Mouse (Mus musculus): ENCODE results near the gene Cdkl5. TPM values are rescaled to one million over a fixed set of nuclear protein-coding genes. Genes with fewer than 3 reads are reported as not detected.
A peak's percentile ranks its signal among the peaks of the same experiment; 100 is the strongest.

Gene Cdkl5
- 3.3 and 4.8 TPM in 2 replicates for polyA plus RNA-seq (2014; fragmentation: Nextera tagmentation; extraction: Ambion mirVana)

DNA sequence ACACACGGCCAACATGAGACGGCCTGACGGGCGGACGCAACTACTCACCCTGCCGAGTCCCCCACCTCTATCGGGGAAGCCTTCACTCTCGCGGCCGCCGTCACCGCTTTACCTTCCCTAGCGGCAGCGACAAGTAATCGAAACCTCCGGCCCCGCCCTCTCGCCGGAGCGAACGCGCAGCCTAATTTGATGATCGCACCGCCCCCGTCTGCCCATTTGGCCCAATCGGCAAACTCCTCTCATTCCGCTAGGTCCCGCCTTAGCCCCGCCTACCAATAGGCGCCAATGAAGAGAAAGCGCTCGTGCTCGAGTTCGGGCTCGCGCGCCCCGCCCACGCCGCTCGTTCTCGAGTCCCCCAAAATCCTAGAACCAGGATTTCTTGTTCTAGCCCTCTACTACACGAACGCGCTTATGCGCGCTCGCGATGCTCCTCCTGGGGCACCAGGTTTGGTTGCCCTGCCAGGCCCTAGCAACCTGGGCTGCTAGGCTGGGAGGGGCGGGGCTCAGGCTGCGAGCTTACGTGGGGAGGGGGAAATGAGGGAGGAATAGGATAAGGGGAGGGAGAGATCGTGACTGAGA is at the start of gene Cdkl5:
Gene Cdkl5 (minus strand): TSS at position 162 of the 579 bp plus-strand sequence.
- peak within 1 kb of the TSS; percentile 52 for H3K4me3 ChIP-seq (ENCODE audit: low read depth, low read length)
- no peaks in the 10 kb centered on the region for H3K4me1 ChIP-seq (replicated peaks; ENCODE audit: control insufficient read depth, insufficient read depth, low read length)
- peak within 1 kb of the TSS; percentile 70 for H3K27ac ChIP-seq (ENCODE audit: low read depth, low read length)
- DNase-seq (ENCODE audit: low spot score) (peak; percentile 93), ATAC-seq (ENCODE audit: low FRiP score) (peak; percentile 96)
- 20% methylated on average over 45 of the region's 53 CpGs for WGBS
- no peaks in the 10 kb centered on the region for H3K36me3 ChIP-seq (ENCODE audit: control insufficient read depth, insufficient read depth, low read length)
- no peaks in the 10 kb centered on the region for H3K9me3 ChIP-seq (ENCODE audit: control insufficient read depth, low read length)
- 0 out of 2 replicates have a peak, but pooled peaks cover 4% of the 10 kb centered on the region for H3K27me3 ChIP-seq (ENCODE audit: control insufficient read depth, insufficient read depth, low read length)
- peak within 1 kb of the TSS; percentile 45 for H3K4me2 ChIP-seq (replicated peaks; ENCODE audit: low read depth, low read length)
- peak within 1 kb of the TSS; percentile 51; the same call in 1 of the 2 replicates for H3K9ac ChIP-seq (ENCODE audit: low read depth, low read length)

GRCm38 (mm10) chrX:161033235-161033803 is 38.8 kb upstream of the Cdkl5 start:
- H3K9ac ChIP-seq (ENCODE audit: low read depth, low read length) = no peak overlapping the region
- H3K4me3 ChIP-seq (ENCODE audit: low read depth, low read length) = no peak overlapping the region
- H3K27me3 ChIP-seq (ENCODE audit: control insufficient read depth, insufficient read depth, low read length) = no peaks in the 10 kb centered on the region
- WGBS = 40% methylated on average over 3 of the region's 3 CpGs
- H3K4me1 ChIP-seq (replicated peaks; ENCODE audit: control insufficient read depth, insufficient read depth, low read length) = no peaks in the 10 kb centered on the region
- H3K27ac ChIP-seq (ENCODE audit: low read depth, low read length) = no peak overlapping the region
- H3K4me2 ChIP-seq (replicated peaks; ENCODE audit: low read depth, low read length) = no peak overlapping the region
- peak; percentile 65 for DNase-seq (ENCODE audit: low spot score)
- H3K36me3 ChIP-seq (ENCODE audit: control insufficient read depth, insufficient read depth, low read length) = no peaks in the 10 kb centered on the region
- no peaks in the 10 kb centered on the region for H3K9me3 ChIP-seq (ENCODE audit: control insufficient read depth, low read length)
- ATAC-seq (ENCODE audit: low FRiP score) = no peak

- WGBS = 44% methylated on average over 2 of the region's 2 CpGs
- Histone ChIP-seq H3K4me2 (replicated peaks; ENCODE audit: low read depth, low read length) (no peak overlapping the region), H3K27me3 (ENCODE audit: control insufficient read depth, insufficient read depth, low read length) (no peaks in the 10 kb centered on the region), H3K9me3 (ENCODE audit: control insufficient read depth, low read length) (no peaks in the 10 kb centered on the region), H3K4me3 (ENCODE audit: low read depth, low read length) (no peak overlapping the region), H3K36me3 (ENCODE audit: control insufficient read depth, insufficient read depth, low read length) (no peaks in the 10 kb centered on the region), H3K9ac (ENCODE audit: low read depth, low read length) (no peak overlapping the region), H3K27ac (ENCODE audit: low read depth, low read length) (no peak overlapping the region), H3K4me1 (replicated peaks; ENCODE audit: control insufficient read depth, insufficient read depth, low read length) (no peaks in the 10 kb centered on the region)
- ATAC-seq (ENCODE audit: low FRiP score) (no peak), DNase-seq (ENCODE audit: low spot score) (peak; percentile 23)
These were observed 37.9 kb upstream of the Cdkl5 start for GRCm38 (mm10) chrX:161032423-161032822.

DNA sequence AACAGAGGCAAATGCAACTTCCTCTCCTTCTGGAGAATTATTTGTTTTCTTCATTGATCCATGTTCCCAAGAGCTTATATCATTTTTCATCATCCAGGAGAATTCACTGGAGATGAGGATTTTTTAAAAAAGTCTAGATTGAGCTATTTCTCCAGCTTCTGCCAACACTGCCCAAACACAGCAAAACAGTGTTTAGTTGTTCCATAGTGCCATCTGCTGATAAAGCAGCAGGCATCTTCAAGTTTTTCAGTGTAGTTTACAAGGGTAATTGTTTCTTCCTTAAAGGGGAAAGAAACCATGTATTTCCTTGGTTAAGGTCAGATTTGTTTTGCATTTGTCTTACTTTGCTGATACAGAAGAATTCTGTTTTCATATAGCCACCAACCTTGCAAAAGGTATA is 35.7 kb upstream of the Cdkl5 start:
- Histone ChIP-seq H3K9ac (ENCODE audit: low read depth, low read length) (no peak overlapping the region), H3K4me1 (replicated peaks; ENCODE audit: control insufficient read depth, insufficient read depth, low read length) (no peaks in the 10 kb centered on the region), H3K27me3 (ENCODE audit: control insufficient read depth, insufficient read depth, low read length) (no peaks in the 10 kb centered on the region), H3K36me3 (ENCODE audit: control insufficient read depth, insufficient read depth, low read length) (no peaks in the 10 kb centered on the region), H3K4me3 (ENCODE audit: low read depth, low read length) (no peak overlapping the region), H3K4me2 (replicated peaks; ENCODE audit: low read depth, low read length) (no peak overlapping the region), H3K27ac (ENCODE audit: low read depth, low read length) (no peak overlapping the region), H3K9me3 (ENCODE audit: control insufficient read depth, low read length) (no peaks in the 10 kb centered on the region)
- DNase-seq (ENCODE audit: low spot score) (no peak), ATAC-seq (ENCODE audit: low FRiP score) (no peak)

- no peak overlapping the region for H3K9ac ChIP-seq (ENCODE audit: low read depth, low read length)
- no peaks in the 10 kb centered on the region for H3K36me3 ChIP-seq (ENCODE audit: control insufficient read depth, insufficient read depth, low read length)
- 0 out of 2 replicates have a peak, but pooled peaks cover 3% of the 10 kb centered on the region for H3K27me3 ChIP-seq (ENCODE audit: control insufficient read depth, insufficient read depth, low read length)
- H3K4me2 ChIP-seq (replicated peaks; ENCODE audit: low read depth, low read length) = no peak overlapping the region
- H3K4me1 ChIP-seq (replicated peaks; ENCODE audit: control insufficient read depth, insufficient read depth, low read length) = no peaks in the 10 kb centered on the region
- no peak overlapping the region for H3K27ac ChIP-seq (ENCODE audit: low read depth, low read length)
- ATAC-seq (ENCODE audit: low FRiP score) (no peak), DNase-seq (ENCODE audit: low spot score) (no peak)
- 69% methylated on average over 2 of the region's 2 CpGs for WGBS
- H3K4me3 ChIP-seq (ENCODE audit: low read depth, low read length) = no peak overlapping the region
- H3K9me3 ChIP-seq (ENCODE audit: control insufficient read depth, low read length) = no peaks in the 10 kb centered on the region
These were observed 30.0 kb upstream of the Cdkl5 start for GRCm38 (mm10) chrX:161024475-161024874.

DNA sequence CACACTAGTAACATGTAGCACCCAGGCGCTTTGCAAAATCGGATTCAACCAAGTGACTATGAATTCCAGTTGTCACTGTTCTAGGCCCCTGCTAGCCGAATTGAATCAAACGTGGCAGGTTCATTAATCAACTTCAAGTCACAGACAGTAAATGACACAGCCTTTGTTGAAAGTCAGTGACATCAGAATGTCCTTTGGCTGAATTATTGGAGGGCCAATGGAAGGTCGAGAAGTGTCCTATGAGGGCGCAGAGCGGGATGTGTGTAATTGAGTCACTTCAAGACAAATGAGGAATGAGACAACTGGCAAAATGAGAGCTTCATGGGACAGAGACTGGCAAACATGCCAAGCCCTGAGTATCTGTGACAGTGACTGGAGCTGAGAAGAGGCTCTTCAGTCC is 27.0 kb upstream of the Cdkl5 start:
- Histone ChIP-seq H3K4me1 (replicated peaks; ENCODE audit: control insufficient read depth, insufficient read depth, low read length) (no peaks in the 10 kb centered on the region), H3K36me3 (ENCODE audit: control insufficient read depth, insufficient read depth, low read length) (no peaks in the 10 kb centered on the region), H3K4me3 (ENCODE audit: low read depth, low read length) (no peak overlapping the region), H3K9me3 (ENCODE audit: control insufficient read depth, low read length) (no peaks in the 10 kb centered on the region), H3K4me2 (replicated peaks; ENCODE audit: low read depth, low read length) (no peak overlapping the region), H3K27ac (ENCODE audit: low read depth, low read length) (no peak overlapping the region), H3K27me3 (ENCODE audit: control insufficient read depth, insufficient read depth, low read length) (0 out of 2 replicates have a peak, but pooled peaks cover 3% of the 10 kb centered on the region), H3K9ac (ENCODE audit: low read depth, low read length) (no peak overlapping the region)
- peak; percentile 66 for ATAC-seq (ENCODE audit: low FRiP score)
- 53% methylated on average over 7 of the region's 7 CpGs for WGBS
- DNase-seq (ENCODE audit: low spot score) = peak; percentile 22

- Histone ChIP-seq H3K27ac (ENCODE audit: low read depth, low read length) (no peak overlapping the region), H3K4me2 (replicated peaks; ENCODE audit: low read depth, low read length) (no peak overlapping the region), H3K36me3 (ENCODE audit: control insufficient read depth, insufficient read depth, low read length) (no peaks in the 10 kb centered on the region), H3K9me3 (ENCODE audit: control insufficient read depth, low read length) (no peaks in the 10 kb centered on the region), H3K9ac (ENCODE audit: low read depth, low read length) (no peak overlapping the region), H3K4me1 (replicated peaks; ENCODE audit: control insufficient read depth, insufficient read depth, low read length) (no peaks in the 10 kb centered on the region), H3K27me3 (ENCODE audit: control insufficient read depth, insufficient read depth, low read length) (0 out of 2 replicates have a peak, but pooled peaks cover 3% of the 10 kb centered on the region), H3K4me3 (ENCODE audit: low read depth, low read length) (no peak overlapping the region)
- DNase-seq (ENCODE audit: low spot score) (no peak), ATAC-seq (ENCODE audit: low FRiP score) (no peak)
- 73% methylated on average over 1 of the region's 1 CpGs for WGBS
These were observed 23.7 kb upstream of the Cdkl5 start for GRCm38 (mm10) chrX:161018179-161018578.

GRCm38 (mm10) chrX:161006272-161006671 is 11.8 kb upstream of the Cdkl5 start:
- 89% methylated on average over 1 of the region's 1 CpGs for WGBS
- Histone ChIP-seq H3K4me2 (replicated peaks; ENCODE audit: low read depth, low read length) (no peak overlapping the region), H3K9ac (ENCODE audit: low read depth, low read length) (no peak overlapping the region), H3K36me3 (ENCODE audit: control insufficient read depth, insufficient read depth, low read length) (no peaks in the 10 kb centered on the region), H3K4me1 (replicated peaks; ENCODE audit: control insufficient read depth, insufficient read depth, low read length) (no peaks in the 10 kb centered on the region), H3K9me3 (ENCODE audit: control insufficient read depth, low read length) (no peaks in the 10 kb centered on the region), H3K4me3 (ENCODE audit: low read depth, low read length) (no peak overlapping the region), H3K27ac (ENCODE audit: low read depth, low read length) (no peak overlapping the region), H3K27me3 (ENCODE audit: control insufficient read depth, insufficient read depth, low read length) (peaks cover 3% of the 10 kb centered on the region; the same call in 1 of the 2 replicates)
- ATAC-seq (ENCODE audit: low FRiP score) = no peak
- no peak for DNase-seq (ENCODE audit: low spot score)

- peak overlapping the region; percentile 11; the same call in 1 of the 2 replicates for H3K4me2 ChIP-seq (replicated peaks; ENCODE audit: low read depth, low read length)
- H3K9ac ChIP-seq (ENCODE audit: low read depth, low read length) = no peak overlapping the region
- no peaks in the 10 kb centered on the region for H3K4me1 ChIP-seq (replicated peaks; ENCODE audit: control insufficient read depth, insufficient read depth, low read length)
- 0 out of 2 replicates have a peak, but pooled peaks cover 4% of the 10 kb centered on the region for H3K27me3 ChIP-seq (ENCODE audit: control insufficient read depth, insufficient read depth, low read length)
- DNase-seq (ENCODE audit: low spot score) (peak; percentile 39), ATAC-seq (ENCODE audit: low FRiP score) (no peak)
- no peaks in the 10 kb centered on the region for H3K36me3 ChIP-seq (ENCODE audit: control insufficient read depth, insufficient read depth, low read length)
- WGBS = 18% methylated on average over 5 of the region's 5 CpGs
- no peak overlapping the region for H3K27ac ChIP-seq (ENCODE audit: low read depth, low read length)
- no peak overlapping the region for H3K4me3 ChIP-seq (ENCODE audit: low read depth, low read length)
- H3K9me3 ChIP-seq (ENCODE audit: control insufficient read depth, low read length) = no peaks in the 10 kb centered on the region
These were observed 1.5 kb upstream of the Cdkl5 start for GRCm38 (mm10) chrX:160996051-160996450.

Data from hindbrain, embryonic 11.5 days (tissue).